In the genomic region with DNA sequence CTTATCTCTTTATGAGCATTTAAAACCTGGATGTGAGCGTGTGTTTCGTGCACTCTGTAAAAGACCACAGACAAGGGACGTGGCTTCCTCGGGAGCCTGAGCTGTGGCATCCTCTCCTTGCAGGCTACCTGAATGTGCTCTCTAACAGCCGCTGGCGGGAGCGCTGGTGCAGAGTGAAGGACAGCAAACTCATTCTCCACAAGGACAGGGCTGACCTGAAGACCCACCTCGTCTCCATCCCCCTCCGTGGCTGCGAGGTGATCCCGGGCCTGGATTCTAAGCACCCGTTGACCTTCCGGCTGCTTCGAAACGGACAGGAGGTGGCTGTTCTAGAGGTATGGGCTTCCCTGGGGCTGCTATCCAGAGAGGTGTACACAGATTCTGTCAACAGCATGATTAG, we compare ENCODE assay signal across 16 mouse cellular contexts.
DNase-seq lines count a peak whose midpoint lies in the region; ATAC-seq and TF ChIP-seq lines count a peak whose summit lies in the region.
"Had no signal": no experiment of that assay in that cellular context is flagged by ENCODE, and none has a peak within 500 bp of the region (broad histone marks: within the 10 kb centered on the region; RNA-seq: fewer than 3 reads in every experiment).

No protein-coding gene starts in this region.

- peak overlapping the region; percentile 58 for H3K4me2 ChIP-seq in heart, embryonic 13.5 days
- H3K4me2 ChIP-seq in lung, embryonic 14.5 days, result peak overlapping the region; percentile 43
- H3K4me2 ChIP-seq in heart, postnatal 0 days (ENCODE audit: low read depth, low read length), result peak overlapping the region; percentile 44
- H3K4me2 ChIP-seq in forebrain, embryonic 12.5 days, result no peak overlapping the region
- H3K4me2 ChIP-seq: liver, embryonic 12.5 days; neural tube, embryonic 15.5 days had no signal

- H3K27me3 ChIP-seq in heart, embryonic 13.5 days (replicated peaks), result no peaks in the 10 kb centered on the region
- no peaks in the 10 kb centered on the region for H3K27me3 ChIP-seq in lung, embryonic 14.5 days (ENCODE audit: insufficient read depth, low read length)
- H3K27me3 ChIP-seq in heart, postnatal 0 days (ENCODE audit: control insufficient read depth, insufficient read depth, low read length), result no peaks in the 10 kb centered on the region
- H3K27me3 ChIP-seq in small intestine, adult 2 months (ENCODE audit: control insufficient read depth, insufficient read depth, low read length), result no peaks in the 10 kb centered on the region
- H3K27me3 ChIP-seq in forebrain, embryonic 12.5 days, result no peaks in the 10 kb centered on the region
- H3K27me3 ChIP-seq: liver, embryonic 12.5 days; neural tube, embryonic 15.5 days; Patski had no signal

- TF ChIP-seq CTCF in lung, embryonic 14.5 days (IDR thresholded peaks at IDR 0.05; ENCODE audit: low read depth), result no peak
- no peak for TF ChIP-seq CTCF in lung, adult 2 months (IDR thresholded peaks at IDR 0.05; ENCODE audit: insufficient read depth, low read length)
- no peak for TF ChIP-seq CTCF in heart, postnatal 0 days (IDR thresholded peaks at IDR 0.05; ENCODE audit: low read depth)
- no peak for TF ChIP-seq CTCF in small intestine, adult 2 months (IDR thresholded peaks at IDR 0.05; ENCODE audit: extremely low read depth, insufficient read length, insufficient replicate concordance, low read depth, low read length)

- H3K27ac ChIP-seq in heart, embryonic 13.5 days (replicated peaks), result peak overlapping the region; percentile 87
- H3K27ac ChIP-seq in lung, embryonic 14.5 days (ENCODE audit: low read depth), result peak overlapping the region; percentile 74; the same call in 1 of the 2 replicates
- H3K27ac ChIP-seq in heart, postnatal 0 days (ENCODE audit: low read depth), result peak overlapping the region; percentile 68
- H3K27ac ChIP-seq in small intestine, adult 2 months (ENCODE audit: insufficient read depth, low read depth, low read length), result peak overlapping the region; percentile 43
- H3K27ac ChIP-seq in forebrain, embryonic 12.5 days, result no peak overlapping the region
- H3K27ac ChIP-seq: forebrain, embryonic 10.5 days; hindbrain, embryonic 10.5 days; left cerebral cortex, adult 2 months; liver, embryonic 12.5 days; neural tube, embryonic 15.5 days had no signal

- TF ChIP-seq POLR2A in lung, adult 2 months (IDR thresholded peaks at IDR 0.05; ENCODE audit: borderline replicate concordance, extremely low read depth, low read depth, low read length), result no peak
- TF ChIP-seq POLR2A in small intestine, adult 2 months (IDR thresholded peaks at IDR 0.05; ENCODE audit: low read depth, low read length), result no peak

- 47% methylated on average over 15 of the region's 15 CpGs for WGBS in heart, embryonic 13.5 days
- 57% methylated on average over 15 of the region's 15 CpGs for WGBS in lung, embryonic 14.5 days
- 73% methylated on average over 15 of the region's 15 CpGs for WGBS in lung, adult 2 months
- 40% methylated on average over 15 of the region's 15 CpGs for WGBS in heart, postnatal 0 days
- WGBS in small intestine, adult 2 months, result 79% methylated on average over 15 of the region's 15 CpGs
- WGBS in forebrain, embryonic 12.5 days, result 87% methylated on average over 15 of the region's 15 CpGs

- no peak for ATAC-seq in heart, embryonic 13.5 days (ENCODE audit: extremely low read depth, insufficient number of reproducible peaks, low FRiP score, low TSS enrichment)
- ATAC-seq in lung, embryonic 14.5 days (ENCODE audit: insufficient read depth), result no peak
- ATAC-seq in heart, postnatal 0 days (ENCODE audit: insufficient read depth, low read depth), result no peak
- ATAC-seq in forebrain, embryonic 12.5 days (ENCODE audit: low FRiP score), result no peak
- ATAC-seq: liver, embryonic 12.5 days had no signal

- no peak for DNase-seq in heart, postnatal 25 days (ENCODE audit: low spot score)
- DNase-seq in lung, embryonic 14.5 days, result no peak
- DNase-seq in lung, adult 2 months, result no peak
- DNase-seq in heart, postnatal 0 days (ENCODE audit: low spot score), result no peak
- DNase-seq in testis, postnatal 14 days (ENCODE audit: low spot score), result no peak
- DNase-seq: cerebellum, adult 9-10 months; embryo, embryonic 11 days had no signal

- peak overlapping the region; percentile 33 for H3K9ac ChIP-seq in heart, embryonic 13.5 days
- no peak overlapping the region for H3K9ac ChIP-seq in lung, embryonic 14.5 days
- peak overlapping the region; percentile 23; the same call in 1 of the 2 replicates for H3K9ac ChIP-seq in heart, postnatal 0 days (replicated peaks; ENCODE audit: low read depth, low read length)
- H3K9ac ChIP-seq in forebrain, embryonic 12.5 days, result no peak overlapping the region
- H3K9ac ChIP-seq: liver, embryonic 12.5 days; neural tube, embryonic 15.5 days had no signal

- intact Hi-C loops in heart, postnatal 25 days (cut with DNase I), result no loop called here

- H3K9me3 ChIP-seq in heart, embryonic 13.5 days, result no peaks in the 10 kb centered on the region
- no peaks in the 10 kb centered on the region for H3K9me3 ChIP-seq in lung, embryonic 14.5 days (ENCODE audit: low read depth, low read length)
- H3K9me3 ChIP-seq in heart, postnatal 0 days (replicated peaks; ENCODE audit: control insufficient read depth, low read length), result no peaks in the 10 kb centered on the region
- H3K9me3 ChIP-seq in forebrain, embryonic 12.5 days, result no peaks in the 10 kb centered on the region
- H3K9me3 ChIP-seq: forebrain, embryonic 10.5 days; hindbrain, embryonic 10.5 days; liver, embryonic 12.5 days; neural tube, embryonic 15.5 days had no signal

- H3K4me1 ChIP-seq in heart, embryonic 13.5 days, result peaks cover 53% of the 10 kb centered on the region
- H3K4me1 ChIP-seq in lung, embryonic 14.5 days (ENCODE audit: insufficient read depth), result peaks cover 15% of the 10 kb centered on the region; the same call in 1 of the 2 replicates
- peaks cover 6% of the 10 kb centered on the region for H3K4me1 ChIP-seq in lung, adult 2 months (ENCODE audit: control insufficient read depth, insufficient read depth, low read length)
- peaks cover 19% of the 10 kb centered on the region; the same call in 1 of the 2 replicates for H3K4me1 ChIP-seq in heart, postnatal 0 days (ENCODE audit: control insufficient read depth, insufficient read depth)
- H3K4me1 ChIP-seq in small intestine, adult 2 months (ENCODE audit: control insufficient read depth, insufficient read depth, insufficient read length, low read length), result no peaks in the 10 kb centered on the region
- peaks cover 10% of the 10 kb centered on the region for H3K4me1 ChIP-seq in forebrain, embryonic 12.5 days
- H3K4me1 ChIP-seq: liver, embryonic 12.5 days had no signal

- no peak for TF ChIP-seq EP300 in heart, postnatal 0 days (IDR thresholded peaks at IDR 0.05; ENCODE audit: low read depth)

- peaks cover 79% of the 10 kb centered on the region for H3K36me3 ChIP-seq in heart, embryonic 13.5 days
- H3K36me3 ChIP-seq in lung, embryonic 14.5 days (ENCODE audit: insufficient read depth), result peaks cover 66% of the 10 kb centered on the region
- peaks cover 58% of the 10 kb centered on the region for H3K36me3 ChIP-seq in heart, postnatal 0 days (replicated peaks; ENCODE audit: control insufficient read depth, insufficient read depth, low read length)
- no peaks in the 10 kb centered on the region for H3K36me3 ChIP-seq in small intestine, adult 2 months (ENCODE audit: control insufficient read depth, insufficient read depth, low read length)
- H3K36me3 ChIP-seq in forebrain, embryonic 12.5 days (replicated peaks), result peaks cover 49% of the 10 kb centered on the region

- H3K4me3 ChIP-seq in heart, embryonic 13.5 days, result peak overlapping the region; percentile 24; the same call in 1 of the 2 replicates
- no peak overlapping the region for H3K4me3 ChIP-seq in lung, embryonic 14.5 days (ENCODE audit: low read depth, low read length)
- H3K4me3 ChIP-seq in lung, adult 2 months (replicated peaks; ENCODE audit: extremely low read depth, low read depth, low read length), result no peak overlapping the region
- no peak overlapping the region for H3K4me3 ChIP-seq in heart, postnatal 0 days (ENCODE audit: low read depth, low read length)
- H3K4me3 ChIP-seq in small intestine, adult 2 months (ENCODE audit: low read depth, low read length), result no peak overlapping the region
- H3K4me3 ChIP-seq in forebrain, embryonic 12.5 days (replicated peaks), result no peak overlapping the region
- H3K4me3 ChIP-seq: forebrain, embryonic 10.5 days; hindbrain, embryonic 10.5 days; left cerebral cortex, adult 2 months; liver, embryonic 12.5 days; neural tube, embryonic 15.5 days had no signal

Comparison
In these comparisons a context has a peak if more than half of its experiments do, and no peak if none do; other contexts are left out.
1. H3K9ac ChIP-seq: peak in heart, embryonic 13.5 days (single experiment) and heart, postnatal 0 days (single experiment); none in lung, embryonic 14.5 days (single experiment) and forebrain, embryonic 12.5 days (single experiment).